Mouse (Mus musculus) intestine, embryonic 15.5 days (tissue): ENCODE data around the gene Hhat. TPM values are rescaled to one million over a fixed set of nuclear protein-coding genes. Genes with fewer than 3 reads are reported as not detected.

Experiments
- ATAC-seq: fragments of 200-750 bp; cut with Nextera tagmentation; 2 replicates; pipeline ENCODE4 v1.8.0; 2017; ENCODE audit warnings: moderate TSS enrichment, moderate library complexity
- H3K27ac ChIP-seq: fragments of 300-500 bp; sonication (generic); 2 replicates; pipeline ENCODE4 v1.5.1; 2015; ENCODE audit warnings: mild to moderate bottlenecking, inconsistent platforms
- H3K27me3 ChIP-seq: fragments of 300-500 bp; sonication (generic); replicated peaks from 2 replicates; pipeline ENCODE4 v1.6.1; 2015; ENCODE audit warnings: inconsistent platforms
- H3K36me3 ChIP-seq: fragments of 300-500 bp; sonication (generic); 2 replicates; pipeline ENCODE4 v1.6.1; 2015; ENCODE audit warnings: inconsistent platforms
- H3K4me1 ChIP-seq: fragments of 300-500 bp; sonication (generic); replicated peaks from 2 replicates; pipeline ENCODE4 v1.6.1; 2015; ENCODE audit warnings: inconsistent platforms
- H3K4me2 ChIP-seq: fragments of 300-500 bp; sonication (generic); replicated peaks from 2 replicates; pipeline ENCODE4 v1.6.1; 2015; ENCODE audit warnings: mild to moderate bottlenecking, inconsistent platforms
- H3K4me3 ChIP-seq: fragments of 300-500 bp; sonication (generic); replicated peaks from 2 replicates; pipeline ENCODE4 v1.5.1; 2015; ENCODE audit warnings: inconsistent platforms
- H3K9ac ChIP-seq: fragments of 300-500 bp; sonication (generic); 2 replicates; pipeline ENCODE4 v1.6.1; 2015; ENCODE audit warnings: inconsistent platforms
- H3K9me3 ChIP-seq: fragments of 300-500 bp; sonication (generic); 2 replicates; pipeline ENCODE4 v1.6.1; 2016; ENCODE audit warnings: inconsistent platforms
- WGBS: fragments of 180-500 bp; shearing (Covaris S2); methylation state at CpG from one replicate; pipeline ENCODE4 v1.1.7; 2015; 5-methylcytosine and 5-hydroxymethylcytosine counted together
- polyA plus RNA-seq: library from polyadenylated mRNA; unstranded; fragments of >200 nt; fragmentation: Nextera tagmentation; extraction: Ambion mirVana; gene quantifications from 2 replicates; pipeline ENCODE4 v1.2.1, GENCODE M21; 2015

Gene Hhat
- 9.2 and 9.7 TPM in 2 replicates for polyA plus RNA-seq

DNA sequence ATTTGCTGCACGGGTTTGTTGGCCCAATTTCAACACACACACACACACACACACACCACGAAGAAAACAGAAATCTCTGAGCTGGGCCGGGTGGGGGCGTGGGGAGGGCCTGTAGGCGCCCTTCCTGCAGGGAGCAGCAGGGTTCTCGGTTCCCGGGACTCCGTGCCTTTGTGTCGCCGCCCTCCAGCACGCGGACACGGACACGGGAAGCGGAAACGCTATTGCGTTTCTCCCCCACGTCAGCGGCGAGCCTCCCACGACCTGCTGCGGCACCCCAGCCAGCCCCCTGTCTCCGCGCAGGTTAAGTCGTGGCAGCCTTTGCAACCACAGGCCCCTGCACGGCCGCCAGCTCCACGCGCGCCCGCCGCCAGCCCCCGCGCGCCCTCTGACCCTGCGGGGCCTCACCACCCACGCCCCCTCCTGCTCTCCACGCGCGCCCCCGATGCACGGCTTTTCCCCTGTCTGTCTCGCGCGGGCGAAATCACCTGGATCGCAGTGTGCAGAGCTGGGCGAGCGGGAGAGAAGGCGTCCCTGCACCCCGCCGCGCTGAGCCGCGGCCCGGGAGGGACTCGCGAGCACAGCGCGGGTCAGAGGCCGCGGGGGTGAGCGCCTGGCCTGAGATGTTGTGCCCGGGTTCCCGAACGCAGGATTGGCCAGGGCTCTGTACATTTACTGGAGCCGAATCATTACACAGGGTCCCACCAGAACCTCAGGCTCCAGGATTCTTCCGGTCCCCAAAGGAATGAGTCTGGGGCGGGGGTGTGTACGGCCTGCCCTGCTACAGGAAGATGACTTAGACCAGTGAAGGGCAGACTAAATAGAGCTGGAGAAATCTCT lies at the start of gene Hhat:
Gene Hhat (minus strand): TSS at position 729 of the 837 bp plus-strand sequence.
- peak within 1 kb of the TSS; percentile 94 for H3K4me2 ChIP-seq
- no peaks in the 10 kb centered on the region for H3K9me3 ChIP-seq
- ATAC-seq = peak; percentile 91
- WGBS = under 1% methylated on average over 67 of the region's 70 CpGs
- peak within 1 kb of the TSS; percentile 93 for H3K9ac ChIP-seq
- H3K36me3 ChIP-seq = no peaks in the 10 kb centered on the region
- peaks cover 11% of the 10 kb centered on the region for H3K4me1 ChIP-seq
- peak within 1 kb of the TSS; percentile 76 for H3K4me3 ChIP-seq
- H3K27ac ChIP-seq = peak within 1 kb of the TSS; percentile 95
- no peaks in the 10 kb centered on the region for H3K27me3 ChIP-seq

- no peaks in the 10 kb centered on the region for H3K9me3 ChIP-seq
- no peak overlapping the region for H3K4me2 ChIP-seq
- no peaks in the 10 kb centered on the region for H3K36me3 ChIP-seq
- no peaks in the 10 kb centered on the region for H3K27me3 ChIP-seq
- 93% methylated on average over 5 of the region's 5 CpGs for WGBS
- H3K27ac ChIP-seq = no peak overlapping the region
- H3K4me1 ChIP-seq = peaks cover 14% of the 10 kb centered on the region
- no peak overlapping the region for H3K4me3 ChIP-seq
- ATAC-seq = no peak
- H3K9ac ChIP-seq = no peak overlapping the region
Observed at GRCm38 (mm10) chr1:192818334-192818733, 47.3 kb upstream of the Hhat start.

DNA sequence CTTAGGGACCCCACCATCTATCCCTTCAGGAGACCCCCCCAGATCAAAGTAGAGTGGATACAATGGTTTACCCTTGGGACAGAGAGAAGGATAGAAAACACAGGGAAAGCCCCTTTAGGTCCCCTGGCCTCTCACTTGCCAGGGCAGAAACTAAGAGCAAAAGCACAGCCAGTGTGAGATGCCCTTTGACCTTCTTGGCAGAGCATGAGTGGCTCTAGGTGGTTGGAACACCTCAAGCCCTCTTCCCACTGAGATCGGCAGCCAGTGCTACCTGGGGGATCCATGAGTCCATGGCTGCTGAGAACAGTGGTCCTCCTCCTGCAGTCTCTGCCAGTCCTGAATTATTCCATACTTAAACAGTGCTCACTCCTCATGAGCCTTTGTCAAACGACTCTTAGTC lies 44.8 kb upstream of the Hhat start:
- WGBS = 34% methylated on average over 2 of the region's 2 CpGs
- Histone ChIP-seq H3K27ac (no peak overlapping the region), H3K4me1 (peaks cover 10% of the 10 kb centered on the region; the same call in 1 of the 2 replicates), H3K36me3 (no peaks in the 10 kb centered on the region), H3K4me2 (no peak overlapping the region), H3K9me3 (no peaks in the 10 kb centered on the region), H3K9ac (no peak overlapping the region), H3K27me3 (no peaks in the 10 kb centered on the region), H3K4me3 (no peak overlapping the region)
- no peak for ATAC-seq

GRCm38 (mm10) chr1:192814700-192815099 lies 43.7 kb upstream of the Hhat start:
- no peak for ATAC-seq
- Histone ChIP-seq H3K27ac (no peak overlapping the region), H3K27me3 (no peaks in the 10 kb centered on the region), H3K9me3 (no peaks in the 10 kb centered on the region), H3K36me3 (no peaks in the 10 kb centered on the region), H3K4me2 (no peak overlapping the region), H3K9ac (no peak overlapping the region), H3K4me1 (peaks cover 10% of the 10 kb centered on the region; the same call in 1 of the 2 replicates), H3K4me3 (no peak overlapping the region)
- WGBS = 47% methylated on average over 3 of the region's 3 CpGs

- Histone ChIP-seq H3K36me3 (no peaks in the 10 kb centered on the region), H3K9me3 (no peaks in the 10 kb centered on the region), H3K4me1 (peaks cover 10% of the 10 kb centered on the region; the same call in 1 of the 2 replicates), H3K4me2 (no peak overlapping the region), H3K9ac (no peak overlapping the region), H3K27me3 (no peaks in the 10 kb centered on the region), H3K4me3 (no peak overlapping the region), H3K27ac (no peak overlapping the region)
- 71% methylated on average over 9 of the region's 9 CpGs for WGBS
- ATAC-seq = peak; percentile 60
Observed at GRCm38 (mm10) chr1:192812758-192813157, 41.7 kb upstream of the Hhat start.

DNA sequence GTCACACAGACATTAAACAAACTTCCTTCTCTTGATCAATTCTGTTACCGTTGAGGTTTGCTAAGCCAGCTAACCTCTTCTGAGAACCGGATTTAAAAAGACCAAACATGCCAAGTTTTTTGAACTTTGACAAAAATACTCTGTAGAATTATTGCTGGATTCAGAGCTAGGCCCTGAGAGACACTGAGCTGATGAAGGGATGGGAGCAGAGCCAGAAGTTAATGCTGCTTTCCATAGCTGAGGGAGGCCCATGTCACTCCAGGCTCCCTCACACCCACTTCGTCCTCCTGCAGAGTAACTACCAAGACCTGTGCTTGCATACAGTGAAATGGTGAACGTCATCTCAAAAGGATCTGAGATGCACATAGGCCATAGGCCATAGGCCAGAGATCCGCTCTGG lies 41.3 kb upstream of the Hhat start:
- no peaks in the 10 kb centered on the region for H3K27me3 ChIP-seq
- no peak overlapping the region for H3K27ac ChIP-seq
- H3K4me3 ChIP-seq = no peak overlapping the region
- H3K4me1 ChIP-seq = peaks cover 10% of the 10 kb centered on the region
- 73% methylated on average over 5 of the region's 5 CpGs for WGBS
- H3K9ac ChIP-seq = no peak overlapping the region
- H3K4me2 ChIP-seq = no peak overlapping the region
- no peaks in the 10 kb centered on the region for H3K9me3 ChIP-seq
- peak; percentile 55 for ATAC-seq
- no peaks in the 10 kb centered on the region for H3K36me3 ChIP-seq

GRCm38 (mm10) chr1:192806168-192807157 lies 35.4 kb upstream of the Hhat start:
- Histone ChIP-seq H3K4me1 (peaks cover 13% of the 10 kb centered on the region), H3K9ac (no peak overlapping the region), H3K9me3 (no peaks in the 10 kb centered on the region), H3K4me2 (no peak overlapping the region), H3K4me3 (no peak overlapping the region), H3K27me3 (no peaks in the 10 kb centered on the region), H3K36me3 (no peaks in the 10 kb centered on the region), H3K27ac (peak overlapping the region; percentile 48)
- WGBS = 46% methylated on average over 10 of the region's 10 CpGs
- peak; percentile 32 for ATAC-seq

DNA sequence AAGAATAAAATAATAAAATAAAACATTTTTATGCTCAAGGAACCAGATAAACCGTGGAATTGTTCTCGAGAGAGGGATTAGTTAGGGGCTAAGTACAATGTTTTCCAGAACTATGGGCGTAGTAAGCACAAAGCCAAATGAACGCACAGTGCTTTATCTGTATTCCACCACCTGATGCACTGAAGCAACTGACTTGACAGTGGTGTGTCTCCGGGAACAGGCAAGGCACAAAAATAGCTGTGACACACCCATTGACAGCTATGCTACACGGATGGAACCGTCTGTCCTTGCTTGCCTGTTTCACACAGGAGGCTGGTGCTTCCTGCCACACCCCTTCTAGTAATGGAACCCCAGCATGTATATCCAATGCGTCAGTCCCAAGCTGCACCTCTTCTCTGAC lies 29.3 kb upstream of the Hhat start:
- Histone ChIP-seq H3K36me3 (no peaks in the 10 kb centered on the region), H3K9ac (no peak overlapping the region), H3K9me3 (no peaks in the 10 kb centered on the region), H3K27me3 (no peaks in the 10 kb centered on the region), H3K4me2 (no peak overlapping the region), H3K27ac (no peak overlapping the region), H3K4me1 (peaks cover 14% of the 10 kb centered on the region), H3K4me3 (no peak overlapping the region)
- WGBS = 74% methylated on average over 8 of the region's 8 CpGs
- no peak for ATAC-seq

DNA sequence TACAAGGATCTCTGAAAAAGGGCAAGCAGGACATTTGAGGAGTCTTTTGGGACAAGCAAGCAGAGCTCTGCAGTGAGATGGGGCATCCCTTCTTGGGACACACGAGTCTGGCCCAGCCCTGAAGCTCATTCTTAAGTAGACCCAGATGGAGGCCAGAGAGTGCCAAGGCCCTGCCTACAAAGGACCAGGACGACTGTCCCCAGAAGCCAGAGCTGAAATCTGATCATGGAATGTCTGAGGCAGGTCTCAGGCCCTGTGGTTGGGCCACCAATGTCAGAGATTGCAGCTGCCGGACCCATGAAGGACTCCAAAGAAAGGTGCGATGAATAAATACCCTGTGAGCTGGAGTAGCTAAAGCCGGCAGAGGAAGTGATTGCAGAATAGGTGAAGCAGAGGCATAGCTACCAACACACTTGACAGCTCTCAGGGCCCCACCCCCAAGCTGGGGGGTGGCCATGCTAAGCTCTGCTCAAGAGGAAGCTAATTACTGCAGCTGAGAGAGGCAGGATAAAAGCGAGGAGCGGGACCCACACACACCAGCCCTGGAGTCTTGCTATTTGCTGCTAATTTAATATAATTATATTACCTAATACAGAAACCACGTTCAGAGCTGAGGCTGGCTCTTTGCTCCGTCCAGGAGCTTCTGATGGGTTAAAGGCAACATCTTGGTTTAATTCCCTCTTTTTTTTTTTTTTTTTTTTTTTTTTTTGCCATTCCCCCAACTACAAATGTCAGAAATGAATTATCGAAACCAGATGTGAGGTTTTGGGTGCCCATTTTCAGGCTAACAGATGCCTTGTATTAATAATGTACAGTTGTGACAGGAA lies 28.4 kb upstream of the Hhat start:
- no peaks in the 10 kb centered on the region for H3K27me3 ChIP-seq
- no peak overlapping the region for H3K4me3 ChIP-seq
- H3K36me3 ChIP-seq = no peaks in the 10 kb centered on the region
- H3K27ac ChIP-seq = peak overlapping the region; percentile 71
- no peak for ATAC-seq
- WGBS = 53% methylated on average over 10 of the region's 10 CpGs
- peaks cover 14% of the 10 kb centered on the region for H3K4me1 ChIP-seq
- H3K9me3 ChIP-seq = no peaks in the 10 kb centered on the region
- no peak overlapping the region for H3K4me2 ChIP-seq
- H3K9ac ChIP-seq = no peak overlapping the region

DNA sequence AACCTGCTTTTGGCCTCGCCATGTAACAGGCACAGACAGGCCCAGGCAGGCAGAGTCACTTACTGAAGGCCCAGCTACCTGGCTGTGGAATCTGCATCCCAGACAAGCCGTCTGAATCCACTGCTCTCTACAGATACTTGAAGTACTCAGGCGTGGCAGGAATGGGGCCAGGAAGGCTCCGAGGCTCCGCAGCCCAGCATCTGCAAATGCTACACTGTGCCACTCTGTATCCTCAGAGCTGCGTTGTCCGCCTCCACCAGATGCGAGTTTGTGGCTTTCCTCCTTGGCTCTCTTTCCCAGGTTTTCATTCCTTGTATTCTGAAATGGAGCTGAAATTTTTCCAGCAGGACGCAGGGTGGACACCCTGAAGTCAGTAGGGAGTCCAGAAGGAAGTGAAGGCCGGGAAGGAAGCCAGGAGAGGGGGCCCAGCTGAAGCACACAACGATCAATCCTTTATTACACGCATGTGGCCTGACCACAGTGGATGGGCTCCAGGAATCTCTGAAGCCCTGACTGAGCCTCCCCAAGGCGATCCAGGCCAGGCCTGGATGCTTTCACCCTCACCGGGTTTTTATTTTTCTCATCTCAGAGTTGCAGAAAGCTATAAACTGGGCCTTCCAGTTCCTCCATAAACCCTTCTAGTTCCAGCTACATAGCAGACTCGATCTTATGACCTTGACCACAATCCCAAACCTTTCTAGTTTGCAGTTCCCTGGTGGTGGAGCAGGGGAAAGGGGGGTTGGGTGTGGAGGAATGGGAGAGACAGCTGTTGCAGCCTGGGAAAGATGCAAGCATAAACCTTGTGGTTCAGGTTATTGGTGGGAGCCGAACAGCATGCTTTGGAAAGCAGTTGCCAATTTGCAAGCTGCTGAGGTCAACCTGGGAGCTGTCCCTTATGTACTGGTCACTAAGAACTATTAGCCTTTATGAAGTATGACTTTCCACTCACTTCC lies 27.5 kb upstream of the Hhat start:
- Histone ChIP-seq H3K9me3 (no peaks in the 10 kb centered on the region), H3K4me1 (peaks cover 14% of the 10 kb centered on the region), H3K4me3 (no peak overlapping the region), H3K27ac (peak overlapping the region; percentile 71), H3K36me3 (no peaks in the 10 kb centered on the region), H3K27me3 (no peaks in the 10 kb centered on the region), H3K4me2 (no peak overlapping the region), H3K9ac (no peak overlapping the region)
- WGBS = 56% methylated on average over 16 of the region's 16 CpGs
- peak; percentile 57 for ATAC-seq

- Histone ChIP-seq H3K27me3 (no peaks in the 10 kb centered on the region), H3K4me3 (no peak overlapping the region), H3K4me2 (no peak overlapping the region), H3K9me3 (no peaks in the 10 kb centered on the region), H3K27ac (no peak overlapping the region), H3K9ac (no peak overlapping the region), H3K36me3 (no peaks in the 10 kb centered on the region), H3K4me1 (peaks cover 16% of the 10 kb centered on the region)
- ATAC-seq = no peak
- WGBS = 54% methylated on average over 3 of the region's 3 CpGs
Observed at GRCm38 (mm10) chr1:192797011-192797274, 25.9 kb upstream of the Hhat start.
